Mouse (Mus musculus) naive thymus-derived CD4-positive, alpha-beta T cell, adult 2 months (primary cell): ENCODE results near the gene Flvcr2.

Experiments used
- DNase-seq: peaks from one replicate; pipeline ENCODE4 v3.0.0-alpha.2; 2011; ENCODE audit warnings: low read depth

Flvcr2 gene

DNA sequence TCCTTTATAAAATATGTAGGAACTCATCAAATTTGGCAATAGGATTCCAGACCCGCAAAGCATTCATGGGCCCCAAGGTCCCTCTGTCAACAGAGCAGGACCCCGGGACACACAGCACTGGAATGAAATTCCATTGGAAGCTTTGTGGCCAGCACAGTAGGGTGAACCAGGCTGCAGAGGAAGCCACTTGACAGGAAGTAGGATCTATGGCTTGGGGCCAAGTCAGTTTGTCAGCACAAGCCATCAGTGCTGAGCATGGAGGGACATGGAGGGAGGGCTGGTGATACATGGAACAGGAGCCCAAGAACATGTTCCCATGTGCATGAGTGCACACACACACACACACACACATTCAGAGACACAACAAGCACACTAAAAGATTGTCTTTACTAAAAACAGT lies 10.1 kb upstream of the Flvcr2 start:
- DNase-seq, result no peak

DNA sequence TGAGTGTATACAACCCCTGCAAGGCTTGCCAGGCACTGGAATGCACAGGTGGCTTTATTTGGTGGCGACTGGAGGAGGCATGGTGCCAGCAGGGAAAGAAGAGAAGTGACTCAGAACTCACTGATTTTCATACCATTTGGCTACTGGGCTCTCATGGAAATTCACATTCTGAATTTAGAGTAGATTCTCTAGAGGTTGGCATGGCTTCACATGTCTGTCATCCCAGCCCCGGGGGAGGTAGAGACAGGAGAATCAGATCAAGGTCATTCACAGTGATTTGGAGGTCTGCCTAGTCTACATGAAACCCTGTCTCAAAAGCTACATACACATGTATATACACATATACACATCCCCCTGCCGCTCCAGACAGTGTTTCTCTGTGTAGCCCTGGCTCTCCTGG lies 9.4 kb upstream of the Flvcr2 start:
- DNase-seq, result no peak

DNA sequence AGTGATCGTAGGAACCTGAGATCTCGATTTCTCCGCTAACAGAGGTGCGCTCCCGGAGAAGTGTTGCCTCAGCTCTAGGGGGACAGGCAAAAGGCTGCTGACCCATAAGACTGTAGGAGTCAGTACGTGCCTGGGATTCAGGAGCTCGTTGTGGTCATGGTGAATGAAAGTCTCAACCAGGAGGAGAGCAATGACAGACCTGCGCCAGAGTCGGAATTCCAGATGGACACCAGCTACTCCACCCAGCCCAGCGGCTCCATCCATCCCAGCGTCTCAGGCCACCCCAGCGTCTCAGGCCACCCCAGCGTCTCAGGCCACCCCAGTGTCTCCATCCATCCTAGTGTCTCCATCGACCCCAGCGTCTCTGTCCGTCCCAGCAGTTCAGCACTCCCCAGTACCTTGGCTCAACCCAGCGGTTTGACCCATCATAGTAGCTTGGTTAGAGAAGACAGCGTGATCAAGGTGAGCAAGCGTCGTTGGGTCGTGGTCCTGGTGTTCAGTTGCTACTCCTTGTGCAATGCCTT lies 419 bp downstream of the Flvcr2 start:
- DNase-seq, result no peak

DNA sequence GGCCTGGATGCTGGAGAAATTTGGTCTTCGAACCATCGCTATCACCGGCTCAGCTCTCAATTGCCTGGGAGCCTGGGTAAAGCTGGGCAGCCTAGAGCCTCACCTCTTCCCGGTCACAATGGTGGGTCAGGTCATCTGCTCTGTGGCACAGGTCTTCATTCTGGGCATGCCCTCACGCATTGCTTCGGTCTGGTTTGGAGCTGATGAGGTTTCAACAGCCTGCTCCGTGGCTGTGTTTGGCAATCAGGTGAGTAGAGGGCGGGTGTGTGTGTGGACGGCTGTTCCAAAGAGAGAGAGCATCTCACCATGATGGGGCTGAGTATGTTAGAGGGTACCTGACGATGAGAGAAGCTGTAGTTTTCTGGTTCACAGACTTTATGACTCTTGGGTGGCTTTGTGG lies 1.0 kb downstream of the Flvcr2 start:
- DNase-seq, result no peak

DNA sequence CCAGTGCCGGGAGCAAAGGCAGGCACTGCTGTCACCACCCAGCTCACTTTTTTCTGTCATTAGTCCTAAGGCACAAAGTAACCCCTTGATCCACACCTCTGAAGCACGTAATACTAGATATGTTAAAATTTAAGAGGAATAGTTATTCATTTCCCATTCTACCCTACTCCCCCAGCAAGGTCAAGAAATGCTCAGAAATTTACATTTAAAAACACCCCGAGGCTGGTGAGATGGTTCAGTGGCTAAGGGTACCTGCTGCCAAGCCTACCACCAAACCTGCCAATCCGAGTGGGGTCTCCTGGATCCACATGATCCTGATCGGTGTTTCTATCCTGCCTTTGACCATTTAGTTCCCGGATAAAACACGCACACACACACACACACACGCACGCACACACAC lies 3.5 kb downstream of the Flvcr2 start:
- no peak for DNase-seq

DNA sequence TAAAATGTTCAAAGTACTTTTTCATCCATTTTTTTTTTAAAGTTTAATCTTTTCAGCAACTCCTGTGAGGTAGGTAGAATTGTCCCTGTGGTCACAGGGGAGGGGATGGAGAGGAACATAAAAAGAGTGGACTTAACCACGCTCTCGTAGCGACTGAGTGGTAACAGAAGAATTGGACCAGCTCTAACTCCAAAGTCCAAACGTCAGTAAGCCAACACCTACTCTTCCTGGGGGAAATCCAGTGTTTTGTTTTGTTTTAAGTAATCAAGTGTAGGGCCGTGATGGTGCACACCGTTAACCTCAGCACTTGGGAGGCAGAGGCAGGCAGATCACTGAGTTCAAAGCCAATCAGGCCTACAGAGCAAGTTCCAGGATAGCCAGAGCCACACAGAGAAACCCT lies 5.8 kb downstream of the Flvcr2 start:
- no peak for DNase-seq

DNA sequence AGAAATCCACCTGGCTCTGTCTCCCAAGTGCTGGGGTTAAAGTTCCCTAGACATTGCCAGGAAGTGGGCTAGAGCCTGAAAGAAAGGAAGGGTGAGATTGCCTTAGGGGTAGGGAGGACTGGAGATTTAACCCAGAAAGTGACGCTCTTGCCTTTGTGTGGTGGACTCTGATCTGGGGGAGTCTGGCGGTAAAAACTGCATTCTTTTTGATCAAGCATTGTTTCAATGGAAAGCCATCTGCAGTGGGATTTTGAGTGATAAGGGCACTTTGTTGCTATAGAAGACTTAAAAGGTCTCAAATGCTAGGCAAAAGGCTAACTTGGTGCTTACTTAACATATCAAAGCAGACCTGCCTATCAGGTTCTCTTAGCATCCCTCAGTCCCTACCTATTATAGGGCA lies 6.9 kb downstream of the Flvcr2 start:
- no peak for DNase-seq

DNA sequence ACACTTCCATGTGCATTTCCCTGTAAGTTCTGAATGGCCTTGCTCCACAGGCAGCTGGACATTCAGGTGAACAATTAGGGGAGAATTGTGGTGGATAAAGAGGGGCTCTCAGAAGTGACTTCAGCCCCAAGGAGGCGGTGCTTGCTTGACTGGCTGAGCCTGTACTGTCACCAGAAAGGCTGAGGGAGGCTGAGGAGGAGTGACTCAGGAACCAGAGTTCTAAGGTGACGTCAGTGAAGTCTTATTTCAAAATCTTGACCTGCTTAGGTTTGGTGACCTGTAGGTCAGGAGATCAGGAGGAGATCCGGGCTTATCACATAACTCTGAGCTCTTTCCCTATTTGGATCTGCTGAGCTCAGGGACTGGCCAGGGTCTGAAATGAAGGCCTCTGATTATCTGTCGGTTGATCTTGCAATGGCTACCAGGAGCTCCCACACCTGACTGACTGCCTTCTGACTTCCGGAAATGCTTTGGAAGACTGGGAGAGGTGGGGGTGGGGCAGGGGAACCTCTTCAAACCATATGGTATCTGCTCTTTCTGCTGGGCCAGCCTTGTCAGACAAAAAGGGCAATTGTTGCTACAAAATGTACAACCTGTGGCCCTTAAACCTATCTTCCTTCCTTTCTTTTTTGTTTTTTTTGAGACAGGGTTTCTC lies 8.4 kb downstream of the Flvcr2 start:
- DNase-seq, result no peak

DNA sequence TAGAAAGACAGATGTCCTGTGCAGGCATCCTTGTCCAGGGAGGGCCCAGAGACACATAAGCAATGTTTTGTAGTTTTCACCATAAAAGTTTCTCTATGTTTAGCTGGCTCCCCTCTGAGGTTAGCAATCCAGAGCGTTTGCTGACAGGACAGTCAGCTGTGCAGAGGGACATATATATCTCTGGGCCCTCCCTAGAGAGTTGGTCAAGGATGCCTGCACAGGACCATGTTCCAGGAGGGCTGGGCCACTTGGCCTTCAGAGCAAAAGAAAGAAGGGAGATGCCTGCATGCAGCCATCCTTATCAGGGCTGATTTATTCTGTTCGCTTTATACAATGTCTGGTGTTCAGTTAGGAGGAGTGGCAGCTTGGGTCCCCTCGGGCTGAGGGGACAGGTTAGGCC lies 10.1 kb downstream of the Flvcr2 start:
- no peak for DNase-seq

DNA sequence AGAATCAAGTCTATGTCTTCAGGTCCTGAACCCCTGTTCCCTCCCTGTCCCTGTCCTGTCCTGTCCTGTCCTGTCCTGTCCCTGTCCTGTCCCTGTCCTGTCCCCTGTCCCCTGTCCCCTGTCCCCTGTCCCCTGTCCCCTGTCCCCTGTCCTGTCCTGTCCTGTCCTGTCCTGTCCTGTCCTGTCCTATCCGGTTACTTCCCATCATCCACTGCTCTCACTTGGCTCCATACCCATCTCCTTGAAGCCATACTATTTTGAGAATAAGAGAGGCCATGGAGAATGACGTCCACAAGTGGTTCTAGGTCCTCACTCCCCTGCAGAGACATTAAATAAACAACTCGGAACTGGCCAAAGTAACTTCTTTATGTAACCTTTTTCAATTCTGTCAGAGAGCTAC lies 10.7 kb downstream of the Flvcr2 start:
- no peak for DNase-seq

DNA sequence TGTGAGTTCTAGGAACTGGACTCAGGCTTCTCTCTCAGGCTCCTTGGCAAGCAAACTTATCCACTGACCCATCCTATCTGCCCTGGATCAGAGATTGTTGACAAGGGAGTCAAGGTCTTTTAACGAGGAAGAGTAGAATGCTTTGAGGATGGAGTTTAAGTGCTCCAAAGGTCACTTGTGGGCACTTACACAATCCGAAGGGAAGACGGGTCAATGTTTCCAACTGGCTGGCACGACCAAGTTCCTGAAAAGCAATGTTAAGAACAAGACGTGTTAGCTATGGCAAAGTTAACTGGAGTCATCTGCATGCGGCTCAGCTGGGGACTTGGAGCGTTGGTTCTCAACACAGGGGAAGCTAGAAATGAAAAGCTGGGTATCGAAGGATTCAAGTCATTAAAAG lies 12.4 kb downstream of the Flvcr2 start:
- no peak for DNase-seq

DNA sequence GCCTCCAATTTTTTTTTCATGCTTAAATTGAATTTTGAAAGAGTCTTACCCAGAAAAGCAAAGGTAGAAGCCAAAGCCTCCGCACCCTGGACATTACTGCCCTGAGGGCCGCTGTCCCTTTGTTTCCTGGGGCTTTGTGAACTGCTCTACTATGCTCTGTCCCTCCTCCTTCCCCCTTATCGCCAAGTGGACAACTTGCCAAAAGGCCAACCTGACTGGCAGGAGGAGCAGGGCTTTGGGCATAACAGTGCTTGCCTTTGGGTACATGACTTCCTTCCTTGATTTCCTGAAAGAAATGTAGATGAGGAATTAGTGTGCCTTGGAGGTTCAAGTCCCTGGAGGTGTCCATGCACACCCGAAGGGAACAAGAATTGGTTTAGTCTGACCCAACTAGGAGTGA lies 15.1 kb downstream of the Flvcr2 start:
- no peak for DNase-seq

DNA sequence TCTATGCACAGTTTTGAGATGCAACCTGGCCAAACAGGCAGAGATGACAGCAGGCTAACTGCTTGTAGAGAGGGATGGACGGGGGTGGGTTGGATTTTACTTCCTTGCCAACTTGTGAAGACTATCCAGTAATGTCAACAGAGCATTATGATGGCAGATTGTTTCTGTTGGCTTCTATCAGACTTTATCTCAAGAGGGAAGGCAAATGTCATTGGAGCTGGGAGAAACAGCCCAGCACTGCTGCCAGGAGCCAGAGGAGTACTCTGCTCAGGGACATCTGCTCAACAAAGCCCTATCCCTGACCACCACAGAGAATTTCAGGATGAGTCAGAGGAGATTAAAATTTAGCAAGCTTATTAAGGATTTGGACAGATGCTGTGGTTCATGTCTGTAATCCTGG lies 18.3 kb downstream of the Flvcr2 start:
- no peak for DNase-seq

DNA sequence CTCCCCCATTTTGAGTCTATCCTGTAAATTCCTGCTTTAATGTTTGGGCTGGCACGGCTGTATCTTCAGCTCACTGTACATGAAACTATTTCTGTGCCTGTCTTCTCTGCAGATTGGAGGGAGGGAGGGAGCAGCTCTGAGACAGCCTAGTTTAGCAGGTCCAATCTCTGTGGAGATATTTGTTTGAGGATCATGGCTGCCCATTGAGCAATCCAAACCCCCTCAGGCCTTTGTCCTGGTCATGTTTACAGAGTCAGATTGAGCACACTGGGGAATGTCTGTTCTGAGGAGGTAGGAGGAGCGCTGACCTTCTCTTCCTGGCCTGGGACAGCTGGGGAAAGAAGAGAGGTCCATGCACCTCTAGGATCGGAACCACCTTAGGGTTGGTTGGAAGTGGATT lies 19.9 kb downstream of the Flvcr2 start:
- DNase-seq, result no peak

DNA sequence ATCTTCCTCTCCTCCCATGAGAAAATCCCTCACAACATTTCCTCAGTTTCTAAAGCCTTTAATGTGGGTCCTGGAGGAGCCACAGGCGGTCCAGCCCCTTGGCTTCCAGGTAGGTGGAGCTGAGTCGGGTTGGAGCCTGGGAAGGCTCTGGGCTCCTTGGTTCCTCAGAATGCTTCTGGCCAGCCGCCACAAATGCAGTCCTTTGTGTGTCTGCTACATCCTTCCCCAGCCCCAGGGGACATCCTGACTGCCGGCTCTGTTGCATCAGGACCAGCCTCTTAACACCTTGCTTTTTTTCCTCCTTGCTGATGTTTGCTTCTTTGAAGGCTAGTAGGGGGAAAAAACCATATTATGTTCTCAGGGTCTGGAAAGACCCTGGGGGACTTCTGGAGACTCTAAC lies 21.4 kb downstream of the Flvcr2 start:
- DNase-seq, result no peak

DNA sequence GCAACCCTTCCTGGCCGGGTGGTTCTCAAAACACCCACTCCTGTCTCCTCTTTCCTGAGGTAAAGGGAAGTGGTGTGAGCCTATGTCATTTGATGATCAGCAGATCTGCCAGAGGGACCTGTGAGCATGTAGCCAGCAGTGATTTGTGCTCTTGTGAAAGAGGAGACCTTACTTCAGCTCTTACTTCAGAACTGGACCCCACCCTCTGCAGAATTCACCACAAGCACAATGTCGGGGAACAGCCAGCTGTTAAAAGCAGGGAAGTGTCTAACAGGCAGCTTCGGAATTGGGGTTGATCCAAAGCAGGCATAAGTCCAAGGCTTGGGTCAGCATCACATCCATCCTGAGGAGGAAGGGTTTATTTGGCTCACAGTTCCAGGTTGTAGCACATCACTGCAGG lies 25.0 kb downstream of the Flvcr2 start:
- DNase-seq, result no peak

DNA sequence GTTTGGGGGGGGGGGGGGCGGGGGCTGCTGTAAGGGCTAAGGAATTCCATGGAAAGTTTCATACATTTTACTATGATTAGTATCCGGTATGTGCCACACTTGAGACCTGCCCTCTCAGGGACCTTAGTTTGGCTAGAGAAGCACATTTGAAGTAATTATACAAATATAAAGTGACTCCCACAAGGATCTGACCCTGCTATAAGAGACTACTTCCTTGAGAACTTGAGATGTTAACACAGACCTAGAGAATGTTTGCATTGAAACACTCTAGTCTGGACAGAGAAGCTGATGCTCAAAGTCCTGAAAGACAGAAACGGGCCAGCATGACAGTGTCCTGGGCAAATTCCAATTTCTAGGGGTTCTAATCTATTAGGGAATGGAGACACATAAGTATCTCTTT lies 32.6 kb downstream of the Flvcr2 start:
- DNase-seq, result no peak

DNA sequence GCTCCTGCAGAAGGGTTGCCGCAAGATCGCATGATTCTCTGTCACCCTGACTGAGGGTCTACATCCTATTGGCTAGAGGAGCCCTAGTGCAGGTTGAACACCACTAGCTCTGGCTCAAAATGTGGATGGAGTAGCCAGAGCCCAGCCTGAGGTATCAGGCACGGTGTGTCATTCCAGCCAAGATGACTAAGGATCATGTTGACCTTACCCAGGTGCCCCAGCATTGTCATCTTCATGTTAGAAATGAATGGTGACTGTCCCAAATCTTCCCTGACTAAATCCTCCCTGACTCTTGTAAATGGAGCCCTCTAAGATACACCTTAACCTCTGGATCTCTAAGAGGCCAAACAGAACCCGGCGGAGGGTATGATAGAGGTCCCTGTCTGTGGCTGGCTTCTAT lies 33.4 kb downstream of the Flvcr2 start:
- no peak for DNase-seq

DNA sequence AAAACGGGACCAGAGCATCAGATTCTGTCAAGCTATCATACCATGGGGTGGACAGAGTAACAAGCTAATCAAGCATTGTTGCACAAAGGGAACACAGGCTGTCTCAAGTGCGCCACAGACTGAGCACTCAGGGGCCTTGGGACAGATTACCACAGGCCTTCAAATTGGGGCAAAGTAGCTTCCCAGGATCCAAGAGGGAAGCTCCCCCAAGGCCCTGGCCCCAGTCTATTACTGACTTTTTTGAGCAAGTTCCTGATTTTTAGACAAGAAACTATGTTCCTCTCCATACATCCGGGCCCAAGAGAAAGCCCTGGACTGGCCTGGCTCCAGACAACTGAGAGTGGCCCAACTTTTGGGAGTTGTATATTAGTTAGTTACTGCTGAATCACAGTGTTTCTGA lies 35.3 kb downstream of the Flvcr2 start:
- DNase-seq, result no peak

DNA sequence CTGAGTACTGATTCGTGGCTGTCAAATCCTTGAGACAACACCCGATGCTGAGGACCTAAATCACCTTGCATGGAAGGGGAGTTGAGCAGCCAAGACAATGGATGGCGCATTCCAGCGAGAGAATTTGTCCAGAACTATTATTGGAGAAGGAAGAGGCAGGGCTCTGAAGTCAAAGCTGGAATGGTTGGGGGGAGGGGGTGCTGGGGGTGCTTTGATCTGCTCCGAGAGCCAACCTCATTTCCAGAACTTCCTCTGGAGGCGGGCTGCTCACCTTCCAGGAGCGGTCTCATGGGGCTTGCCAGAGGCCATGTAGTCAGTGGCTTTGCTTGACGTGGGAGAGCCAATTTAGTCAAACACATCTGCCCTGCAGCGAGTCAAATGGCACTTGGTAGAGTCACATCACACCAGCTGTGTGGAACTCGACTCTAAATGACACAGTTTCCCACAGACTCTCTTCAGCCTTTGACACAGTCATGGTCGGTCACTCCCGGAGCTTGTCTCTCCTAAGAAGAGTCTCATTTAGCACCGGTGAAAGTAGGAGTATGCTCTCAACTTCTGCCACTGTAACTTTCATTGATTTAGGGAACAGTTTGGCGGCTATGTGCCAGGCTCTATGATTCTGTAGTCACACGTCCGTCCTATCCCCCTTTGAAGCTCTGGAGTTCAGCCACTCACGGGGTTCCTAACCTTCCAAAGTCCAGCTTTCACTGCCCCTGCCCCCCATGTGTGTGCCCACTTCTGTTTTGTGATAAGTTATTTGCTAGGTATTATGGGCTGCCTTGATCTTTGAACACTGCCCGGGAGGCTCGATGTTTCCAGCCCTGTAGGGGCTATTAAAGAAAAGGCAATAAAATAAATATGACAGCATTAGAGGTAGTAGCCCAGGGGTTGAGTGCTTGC lies 38.8 kb downstream of the Flvcr2 start:
- DNase-seq, result no peak

DNA sequence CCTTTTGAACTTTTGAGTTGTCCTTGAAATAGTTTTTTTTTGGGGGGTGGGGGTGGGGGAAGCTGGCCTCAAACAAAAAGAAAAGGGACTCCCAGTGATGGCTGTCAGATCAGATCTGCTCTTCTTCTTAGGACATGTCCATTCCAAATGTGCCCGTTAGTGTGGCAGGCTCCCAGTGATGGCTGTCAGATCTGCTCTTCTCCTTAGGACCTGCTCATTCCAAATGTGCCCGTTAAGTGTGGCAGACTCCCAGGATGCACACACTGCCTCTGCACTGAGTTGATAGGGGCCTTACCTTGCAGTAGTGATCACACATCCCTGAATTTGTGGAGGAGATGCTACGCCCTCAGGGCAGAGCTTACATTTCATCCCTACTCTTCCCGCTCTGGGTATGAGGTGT lies 45.8 kb downstream of the Flvcr2 start:
- no peak for DNase-seq

DNA sequence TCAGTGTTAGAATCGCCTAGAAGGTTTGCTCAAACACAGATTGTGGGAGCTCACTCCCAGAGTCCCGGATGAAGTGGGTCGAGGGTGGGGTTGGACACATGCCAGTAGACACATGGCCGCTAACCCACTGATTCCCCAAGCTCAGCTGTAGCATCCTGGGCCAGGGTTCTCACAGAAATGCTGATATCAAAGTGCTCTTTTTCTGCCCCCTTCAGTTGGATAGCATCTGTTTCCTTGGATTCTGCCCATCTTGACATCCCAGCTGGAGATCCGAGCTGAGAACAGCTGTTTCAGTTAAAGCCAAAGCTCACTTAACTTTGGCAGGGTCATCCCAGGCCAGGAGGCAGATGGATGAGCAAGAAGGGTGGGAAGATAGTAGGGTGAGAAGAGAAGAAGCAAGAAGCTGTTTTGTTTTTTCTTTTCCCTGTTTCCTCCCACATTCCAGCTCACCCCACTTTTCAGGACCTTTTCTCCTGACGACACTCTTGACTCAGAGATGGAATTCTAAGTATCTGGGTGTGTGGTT lies 46.5 kb downstream of the Flvcr2 start:
- no peak for DNase-seq

DNA sequence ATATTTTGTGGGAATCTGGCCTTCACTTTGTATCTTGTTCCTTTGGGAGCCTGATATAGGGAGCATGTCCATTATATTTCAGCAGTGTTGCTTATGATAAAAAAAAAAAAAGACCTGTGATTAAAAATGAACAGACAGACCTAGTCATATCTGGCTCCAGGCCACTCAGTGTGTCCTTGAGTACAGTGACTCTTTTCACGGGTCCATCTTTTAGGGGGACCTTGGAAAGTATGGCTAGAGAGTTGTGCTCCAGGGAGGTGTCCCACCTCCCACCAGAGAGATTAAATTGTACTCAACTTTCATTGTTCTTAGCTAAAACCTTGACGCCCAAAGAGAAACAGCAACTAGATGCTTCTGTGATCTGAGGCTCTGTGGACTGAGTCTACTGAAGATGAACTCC lies 47.8 kb downstream of the Flvcr2 start:
- DNase-seq, result no peak
